Mouse (Mus musculus): Measurements from ENCODE around the gene Fndc1. TPM values are rescaled to one million over a fixed set of nuclear protein-coding genes. Genes with fewer than 3 reads are reported as not detected.

The Fndc1 gene
- 10 to 100 TPM; 10.6 to 13.3 TPM for total RNA-seq (2021)
- long read RNA-seq, experiment 1, partial matches to known transcripts: 4 of 7 reads
- long read RNA-seq, experiment 1, other reads (novel, unspliced or antisense): 3 of 7 reads
- long read RNA-seq, experiment 2, partial matches to known transcripts: 2 of 6 reads
- long read RNA-seq, experiment 2, other reads (novel, unspliced or antisense): 4 of 6 reads

DNA sequence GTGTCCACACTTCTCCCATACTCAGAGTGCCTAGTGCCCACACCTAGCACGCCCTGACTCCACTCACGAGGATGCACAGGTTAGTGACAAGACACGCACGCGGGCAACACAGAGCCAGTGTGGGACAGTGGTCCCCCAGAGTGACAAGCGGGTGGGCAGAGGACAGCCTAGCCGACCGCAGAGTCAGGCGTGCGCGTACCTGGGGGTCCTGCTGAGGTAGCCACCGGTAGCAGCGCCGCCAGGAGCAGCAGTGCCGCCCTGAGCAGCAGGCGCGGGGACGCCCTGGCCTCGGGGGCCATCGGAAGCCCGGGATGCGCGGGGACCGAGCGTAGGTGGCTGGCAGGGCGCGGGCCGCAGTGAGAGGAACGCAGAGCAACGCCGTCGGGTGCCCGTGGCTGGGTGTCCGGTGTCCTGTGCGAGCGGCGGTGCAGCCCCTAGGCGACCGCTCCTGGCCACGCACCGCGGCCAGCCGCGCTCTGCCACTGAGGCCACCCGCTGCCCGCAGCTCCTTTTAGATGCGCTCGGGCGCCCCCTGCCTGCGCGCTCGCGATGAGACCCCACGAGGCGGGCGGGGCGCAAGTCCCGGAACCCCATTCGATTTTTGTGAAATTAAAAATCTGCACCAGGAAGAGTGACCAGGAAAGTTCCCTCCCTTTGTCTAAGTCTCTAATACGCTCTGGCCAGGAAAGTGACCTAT lies at the start of gene Fndc1:
Fndc1 (minus strand) TSS at position 484 of the 697 bp plus-strand sequence.
- DNase-seq (ENCODE audit: low spot score in 2 of 2): peak; percentile 57 to 61

DNA sequence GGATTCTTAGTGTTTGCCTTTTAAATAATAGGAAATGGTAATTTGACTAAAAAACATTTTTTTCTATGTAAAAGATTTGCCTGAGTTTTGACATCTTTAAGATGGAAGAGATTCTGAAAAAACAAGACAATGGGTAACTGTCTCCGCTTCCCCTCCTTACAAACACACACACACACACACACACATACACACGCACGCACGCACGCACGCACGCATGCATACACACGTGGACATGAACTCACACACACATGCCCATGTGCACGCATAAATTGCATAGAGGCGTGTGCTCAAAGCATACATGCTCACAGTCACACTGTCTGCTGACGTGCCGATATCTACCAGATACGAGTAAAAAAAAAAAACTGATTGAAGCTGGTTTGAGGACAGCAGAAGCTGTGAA lies 49.4 kb upstream of the Fndc1 start:
- no peak for DNase-seq (ENCODE audit: low spot score in 2 of 2)

DNA sequence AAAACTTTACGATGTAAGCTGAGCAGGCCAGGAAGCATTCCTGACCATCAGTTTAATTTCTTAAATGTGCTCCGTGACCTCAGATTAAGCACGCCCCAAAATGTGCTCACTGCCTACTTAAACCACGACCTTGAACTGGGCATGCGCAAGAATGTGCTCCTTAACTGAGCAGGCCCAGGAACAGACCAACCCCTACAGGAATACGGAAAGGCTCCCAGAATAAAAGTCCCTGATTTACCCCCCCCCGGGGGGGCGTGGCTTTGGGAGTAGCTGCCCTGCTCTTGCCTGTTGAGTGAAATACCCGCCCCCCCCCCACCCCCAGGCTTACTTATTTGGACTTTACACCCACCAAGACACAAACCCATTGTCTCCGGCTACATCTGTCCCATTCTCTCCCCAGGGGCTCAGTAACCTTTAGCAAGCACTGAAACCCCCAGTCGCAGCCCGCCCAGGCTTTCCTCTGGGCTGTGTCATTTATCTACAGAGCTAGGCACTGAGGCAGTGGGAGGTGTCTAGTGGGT lies 48.9 kb upstream of the Fndc1 start:
- no peak for DNase-seq (ENCODE audit: low spot score in 2 of 2)

DNA sequence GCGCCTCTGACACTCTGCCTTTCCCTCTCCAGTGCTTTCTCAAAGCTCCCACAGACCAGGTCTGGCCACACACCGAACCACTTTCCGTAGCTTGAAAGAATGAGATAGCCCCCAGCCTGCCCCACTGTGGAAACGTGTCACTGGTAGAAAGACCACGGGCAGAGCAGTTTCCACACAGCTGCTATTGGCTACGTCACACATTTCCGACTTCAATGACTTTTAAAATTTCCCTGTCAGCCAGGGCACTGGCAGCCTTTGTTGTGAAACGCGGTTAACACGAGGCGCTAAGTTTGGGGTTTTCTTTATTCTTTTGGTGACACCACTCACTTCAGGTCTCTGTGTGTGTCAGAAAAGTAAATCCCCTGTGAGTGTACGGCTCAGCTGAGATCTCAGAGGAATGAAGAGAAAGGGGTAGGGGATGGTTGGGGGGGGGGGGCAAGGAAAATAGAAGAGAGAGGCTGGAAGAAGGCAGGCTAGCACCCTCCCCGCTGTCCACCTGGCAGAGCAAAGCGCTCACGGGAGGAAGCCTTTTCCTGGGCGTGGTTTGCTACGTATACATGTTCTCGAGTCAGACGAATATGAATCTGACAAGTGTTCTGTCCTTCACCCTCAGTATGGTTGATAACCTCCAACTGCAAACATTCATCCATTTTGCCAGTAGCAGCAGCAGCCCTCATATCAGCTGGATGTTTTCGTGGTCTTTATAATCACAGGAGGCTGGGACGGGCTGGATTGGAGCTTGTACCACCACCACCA lies 47.9 kb upstream of the Fndc1 start:
- DNase-seq (ENCODE audit: low spot score in 2 of 2): no peak

DNA sequence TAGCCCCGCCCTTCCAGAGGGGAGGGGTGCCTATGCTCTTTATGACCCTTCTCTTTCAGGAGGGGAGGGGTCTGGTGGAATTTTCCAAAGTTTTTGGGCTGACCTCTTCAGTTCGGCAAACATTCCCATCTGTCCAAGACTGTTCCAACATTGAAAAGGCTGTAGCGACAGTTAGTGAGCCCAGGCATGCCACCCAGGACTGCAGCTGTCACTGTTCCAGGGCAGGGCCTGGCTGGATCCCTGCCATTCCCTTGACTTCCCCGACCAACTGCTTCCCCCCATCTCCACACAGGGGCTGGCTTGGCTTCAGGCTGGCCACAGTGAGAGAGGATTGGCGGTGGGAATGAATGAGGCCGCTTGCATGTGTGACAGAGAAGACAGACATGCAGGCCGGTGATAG lies 46.3 kb upstream of the Fndc1 start:
- peak in 1 of 2 experiments; percentile 21 for DNase-seq (ENCODE audit: low spot score in 2 of 2)

DNA sequence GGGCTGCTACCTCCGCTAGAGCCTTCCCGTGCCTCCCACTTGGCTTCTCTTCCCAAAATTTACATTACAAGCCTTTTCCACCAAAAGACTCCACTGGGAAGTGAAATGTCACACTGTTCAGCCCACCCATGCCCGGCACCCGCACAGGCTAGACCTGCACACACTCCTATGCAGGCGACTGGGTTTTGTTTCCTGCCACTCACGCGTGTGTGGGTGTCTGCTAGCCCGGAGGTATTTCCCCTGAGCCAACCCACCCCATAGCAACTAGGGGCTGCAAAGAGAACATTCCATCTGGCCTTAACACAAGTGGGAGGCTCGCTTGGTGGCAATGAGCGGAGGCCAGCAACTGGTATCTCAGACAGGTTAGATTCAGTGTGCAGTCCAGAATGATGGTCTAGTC lies 44.7 kb upstream of the Fndc1 start:
- DNase-seq (ENCODE audit: low spot score in 2 of 2): peak in 1 of 2 experiments; percentile 42

DNA sequence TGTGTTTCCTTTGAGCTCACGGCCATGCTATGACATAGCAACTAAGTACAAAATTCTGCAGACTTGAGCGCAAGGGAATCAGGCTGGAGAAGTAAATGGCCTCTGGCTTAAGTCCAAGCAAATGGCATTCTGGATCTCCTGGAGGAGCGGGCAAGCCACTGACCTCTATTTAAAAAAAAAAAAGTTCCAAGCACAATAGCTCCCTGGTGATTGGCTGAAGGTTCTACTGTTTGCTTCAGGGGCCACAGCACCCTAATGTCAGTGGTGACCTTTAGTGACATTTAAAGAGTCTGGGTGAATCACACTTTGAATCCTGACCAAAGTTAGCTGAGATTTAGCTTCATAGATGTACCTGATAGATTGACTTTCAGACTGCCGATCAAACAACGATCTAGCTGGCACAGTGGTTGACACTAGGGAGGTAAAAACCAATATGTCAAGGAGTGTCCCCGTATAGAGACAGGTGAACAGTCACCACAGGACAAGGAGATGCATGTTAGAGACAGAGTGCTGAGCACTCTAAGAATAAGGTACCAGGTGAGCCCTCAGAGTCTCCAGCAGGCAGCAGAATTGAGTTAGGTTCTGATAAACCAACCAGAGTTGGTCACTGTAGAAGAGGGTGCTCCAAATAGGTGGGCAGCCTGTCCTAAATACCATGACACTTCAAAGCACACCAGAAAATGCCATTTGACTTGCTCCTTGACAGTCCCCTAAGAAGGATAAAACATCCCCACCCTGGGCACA lies 43.9 kb upstream of the Fndc1 start:
- DNase-seq (ENCODE audit: low spot score in 2 of 2): no peak

DNA sequence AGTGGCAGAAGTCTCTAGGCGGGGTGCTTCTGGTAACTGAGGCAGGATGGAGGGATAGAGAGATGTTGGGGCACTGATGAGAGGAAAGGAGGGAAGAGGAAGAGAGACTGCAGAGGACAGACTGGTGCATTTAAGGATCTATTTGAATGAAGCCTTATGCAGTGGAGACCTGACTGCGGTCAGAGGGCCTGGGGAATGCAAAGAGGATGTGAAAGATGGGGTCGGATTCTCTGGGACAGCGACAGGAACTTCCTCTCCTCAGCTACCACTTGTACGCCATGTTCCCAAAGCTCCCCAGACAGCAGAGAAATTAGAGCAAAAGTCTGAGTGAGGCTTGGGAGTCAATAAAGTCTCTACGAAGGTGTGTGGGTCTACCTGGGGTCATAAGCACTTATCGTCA lies 42.0 kb upstream of the Fndc1 start:
- DNase-seq (ENCODE audit: low spot score in 2 of 2): no peak

DNA sequence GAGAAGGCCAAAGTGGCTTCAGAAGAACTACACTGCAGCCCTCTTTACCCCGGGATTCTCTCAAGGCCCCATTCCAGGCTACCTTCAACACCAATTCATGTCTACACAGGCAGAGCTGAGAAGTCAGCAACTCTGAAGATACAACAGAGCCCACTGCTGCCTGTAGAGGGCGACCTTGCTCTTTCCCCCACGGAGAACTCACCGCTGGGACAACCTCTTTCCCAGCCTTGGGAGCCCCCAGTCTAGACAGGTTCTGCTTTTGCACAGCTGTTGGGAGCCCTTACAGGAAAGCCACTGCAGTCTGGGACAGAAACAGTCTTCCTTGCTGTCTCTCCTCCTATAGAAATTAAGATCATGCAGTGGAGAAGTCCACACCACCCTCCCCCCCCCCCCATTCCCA lies 41.5 kb upstream of the Fndc1 start:
- peak; percentile 77 to 84 for DNase-seq (ENCODE audit: low spot score in 2 of 2)

DNA sequence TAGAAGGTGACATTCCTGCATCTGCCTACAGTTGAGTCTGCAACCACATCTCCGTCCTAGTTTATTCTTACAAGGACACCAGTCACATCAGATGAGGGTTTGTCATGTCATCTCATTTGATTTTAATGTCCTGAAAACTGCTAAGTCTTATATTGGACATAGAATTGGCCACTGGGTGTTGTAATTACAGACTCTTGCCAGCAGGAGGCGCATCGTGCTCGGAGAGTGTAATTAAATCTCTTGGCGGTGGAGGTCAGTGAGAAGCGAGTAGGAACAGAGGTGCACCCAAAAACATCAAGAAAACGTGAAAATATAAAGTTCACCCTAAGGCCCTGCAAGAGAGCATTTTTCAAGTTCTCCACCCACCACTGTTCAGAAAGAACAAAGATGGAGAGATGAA lies 37.6 kb upstream of the Fndc1 start:
- DNase-seq (ENCODE audit: low spot score in 2 of 2): no peak

DNA sequence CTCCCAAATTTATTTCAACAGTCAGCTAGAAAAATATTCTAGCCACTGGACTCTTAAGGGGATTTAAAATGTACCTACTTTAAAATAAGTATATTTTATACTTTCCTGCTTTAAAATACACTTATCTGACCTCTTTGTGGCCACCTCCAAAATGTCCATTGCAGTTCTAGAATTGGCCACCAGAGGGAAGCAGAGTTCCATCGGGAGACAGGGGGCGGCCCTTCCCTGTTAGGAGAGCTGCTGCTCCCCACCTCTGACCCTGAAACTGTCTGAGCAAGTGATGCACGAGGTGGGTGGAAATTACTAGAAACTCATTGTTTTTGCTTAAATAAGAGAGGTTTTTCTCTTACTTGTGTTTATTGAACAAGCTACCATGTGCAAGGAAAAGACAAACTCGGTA lies 36.6 kb upstream of the Fndc1 start:
- peak; percentile 53 to 65 for DNase-seq (ENCODE audit: low spot score in 2 of 2)

DNA sequence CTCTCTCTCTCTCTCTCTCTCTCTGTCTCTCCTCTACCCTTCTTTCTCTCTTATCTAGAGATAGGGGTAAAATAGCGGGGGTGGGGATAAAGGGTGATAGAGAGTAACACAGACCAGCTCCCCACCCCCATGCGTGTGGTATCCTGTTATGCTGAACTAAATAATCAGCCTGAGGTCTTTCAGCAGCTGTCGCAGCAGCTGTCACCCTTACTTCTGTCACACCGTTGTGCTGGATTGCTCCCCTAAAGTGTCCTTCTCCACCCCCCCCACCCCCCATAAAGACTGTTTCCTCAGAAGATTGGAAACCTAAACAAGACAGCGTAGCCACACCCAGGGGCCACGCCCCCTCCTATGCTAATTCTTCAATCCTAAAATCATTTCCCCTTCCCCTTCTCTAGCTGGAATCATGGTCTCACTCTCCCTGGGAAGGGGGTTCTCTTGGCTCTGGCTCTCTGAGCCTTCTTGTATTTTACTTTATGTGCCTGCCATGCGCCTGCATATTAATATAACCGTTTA lies 33.8 kb upstream of the Fndc1 start:
- DNase-seq (ENCODE audit: low spot score in 2 of 2): no peak

DNA sequence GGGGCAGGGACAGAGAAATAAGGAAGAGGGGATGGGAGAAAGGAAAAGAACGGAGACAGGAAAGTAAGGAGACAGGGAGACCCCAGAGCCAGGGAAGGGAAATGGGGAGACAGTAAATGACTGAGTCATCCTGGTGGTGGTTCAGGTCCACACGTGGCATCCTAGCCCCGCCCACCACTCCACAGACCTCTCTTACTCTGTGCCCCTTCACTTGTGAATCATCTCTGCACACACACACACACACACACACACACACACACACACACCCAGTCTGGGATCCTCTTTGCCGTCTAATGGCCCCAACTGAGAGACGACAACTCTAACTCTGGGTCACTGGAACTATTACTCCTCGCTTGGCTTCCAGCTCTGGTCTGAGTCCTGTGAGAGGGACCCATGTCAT lies 30.6 kb upstream of the Fndc1 start:
- no peak for DNase-seq (ENCODE audit: low spot score in 2 of 2)

DNA sequence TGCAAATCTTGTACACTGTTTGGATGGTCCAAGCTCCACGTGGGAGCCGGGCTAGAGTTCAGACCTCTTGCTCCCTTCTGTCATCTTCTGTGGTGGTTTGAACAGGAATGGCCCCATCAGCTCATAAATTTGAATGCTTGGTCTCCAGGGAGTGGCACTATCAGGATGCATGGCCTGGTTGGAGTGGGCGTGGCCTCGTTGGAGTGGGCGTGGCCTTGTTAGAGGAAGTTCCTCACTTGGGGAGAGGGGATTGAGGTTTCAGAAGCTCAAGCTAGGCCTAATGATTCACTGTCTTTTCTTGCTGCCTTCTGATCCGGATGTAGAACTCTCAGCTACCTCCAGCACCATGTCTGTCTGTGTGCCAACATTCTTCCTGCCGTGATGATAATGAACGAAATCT lies 28.7 kb upstream of the Fndc1 start:
- DNase-seq (ENCODE audit: low spot score in 2 of 2): no peak

DNA sequence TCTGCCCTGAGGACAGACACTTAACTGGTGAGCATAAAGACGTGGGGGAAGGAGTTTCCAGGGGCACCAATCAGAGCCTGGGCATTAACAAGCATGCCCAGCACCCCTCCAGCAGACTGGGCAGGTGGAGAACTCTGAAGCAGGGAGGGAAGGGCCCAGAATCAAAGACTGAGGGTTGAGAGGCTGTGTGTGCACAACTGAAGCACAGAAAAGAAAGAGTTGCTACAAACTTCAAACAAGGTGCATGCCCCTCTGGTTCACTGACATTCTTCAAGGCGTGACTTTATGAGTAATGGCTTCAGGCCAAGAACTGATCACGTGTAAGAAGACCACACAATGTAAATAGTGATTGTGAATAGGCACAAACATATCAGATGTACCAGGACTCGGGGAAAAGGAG lies 24.9 kb upstream of the Fndc1 start:
- no peak for DNase-seq (ENCODE audit: low spot score in 2 of 2)

DNA sequence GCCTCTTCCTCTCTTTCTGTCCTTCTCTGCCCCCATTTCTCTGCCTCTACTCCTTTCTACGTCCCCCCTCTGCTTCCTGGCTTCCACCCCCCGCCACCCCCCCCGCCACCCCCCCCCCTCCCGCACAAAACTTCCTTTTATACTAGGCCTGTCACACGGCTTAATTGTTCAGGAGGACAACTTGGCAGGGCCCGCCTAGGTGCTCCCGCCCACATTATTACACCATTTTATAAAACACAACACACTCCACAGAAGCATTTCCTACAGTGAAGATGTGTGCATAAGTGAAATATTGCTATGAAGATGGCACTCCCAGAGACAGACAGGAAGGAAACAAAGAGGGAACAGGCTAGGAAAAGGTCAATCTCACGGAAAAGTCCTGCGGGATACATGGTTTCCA lies 24.4 kb upstream of the Fndc1 start:
- no peak for DNase-seq (ENCODE audit: low spot score in 2 of 2)

DNA sequence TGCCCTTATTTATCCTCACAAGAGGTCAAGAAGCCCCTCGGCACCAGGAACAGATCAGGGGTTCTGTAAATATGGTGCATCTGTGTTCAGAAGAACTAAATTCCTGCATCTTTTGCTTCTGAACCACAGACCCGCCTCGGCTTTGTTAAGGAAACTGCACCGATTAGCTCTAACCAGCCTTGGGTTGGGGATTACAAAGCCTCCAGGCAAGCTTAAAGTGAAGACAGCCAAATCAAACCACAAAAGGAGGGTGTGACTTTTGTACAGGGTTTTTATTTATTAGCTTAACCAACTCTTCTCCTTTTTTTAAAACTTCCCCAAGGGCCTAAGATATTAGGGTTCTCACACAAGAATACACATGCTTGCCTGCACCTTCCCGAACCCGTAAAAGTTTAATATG lies 23.1 kb upstream of the Fndc1 start:
- no peak for DNase-seq (ENCODE audit: low spot score in 2 of 2)

DNA sequence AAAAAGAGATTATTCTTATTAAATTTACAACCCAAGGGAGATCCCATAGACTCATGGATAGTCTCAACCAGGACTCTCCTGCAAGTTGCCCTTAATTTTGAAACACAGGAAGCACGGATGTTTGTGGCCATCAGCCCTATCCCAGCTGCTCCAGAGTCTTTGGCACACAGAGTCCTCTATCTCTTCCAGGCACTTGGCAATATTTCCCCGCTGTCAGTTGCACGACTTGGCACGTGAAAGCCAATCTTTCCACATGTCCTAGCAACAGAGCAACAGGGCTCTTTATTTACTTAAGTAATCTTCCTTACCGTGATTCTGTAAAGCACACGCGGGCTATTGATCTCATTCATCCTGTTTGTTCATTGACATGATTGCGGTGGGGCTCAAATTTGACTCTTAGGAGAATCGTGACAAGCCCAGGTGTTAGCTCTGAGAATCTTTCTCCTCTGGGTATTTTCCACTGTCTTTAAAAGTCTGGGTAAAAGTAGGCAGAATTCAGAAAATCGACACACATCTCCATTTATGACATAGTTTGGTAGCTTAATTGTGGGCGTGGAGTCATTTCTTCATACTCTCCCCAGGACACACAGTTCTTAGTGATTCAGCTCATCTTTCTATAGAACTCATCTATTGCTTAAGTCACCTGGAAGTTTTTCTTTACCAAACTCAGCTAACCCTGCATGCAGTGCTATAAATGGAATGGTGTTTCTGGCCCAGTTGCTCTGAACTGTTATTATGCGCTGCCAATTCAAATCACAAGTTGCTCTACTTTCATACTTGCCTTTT lies 13.6 kb upstream of the Fndc1 start:
- peak in 1 of 2 experiments; percentile 67 for DNase-seq (ENCODE audit: low spot score in 2 of 2)

DNA sequence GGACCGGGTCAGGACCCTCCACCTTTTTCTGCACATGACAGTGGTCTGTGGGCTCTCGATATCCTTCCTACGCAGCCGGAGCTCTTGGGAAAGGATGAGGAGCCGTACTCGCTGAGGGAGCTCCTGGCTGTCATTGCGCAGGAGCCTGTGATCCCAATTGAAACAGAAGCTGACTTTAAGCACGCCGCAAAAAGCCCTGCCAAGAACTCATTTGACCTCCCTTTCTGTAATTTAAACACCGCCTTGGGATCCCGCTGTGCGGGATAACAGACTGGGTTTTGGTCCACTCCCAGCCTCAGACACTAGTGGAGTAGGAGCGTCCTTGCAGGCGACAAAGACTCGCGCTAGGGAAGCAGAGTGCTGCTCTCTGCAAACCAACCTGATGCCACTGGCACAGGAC lies 484 bp upstream of the Fndc1 start:
- DNase-seq (ENCODE audit: low spot score in 2 of 2): peak in 1 of 2 experiments; percentile 31

DNA sequence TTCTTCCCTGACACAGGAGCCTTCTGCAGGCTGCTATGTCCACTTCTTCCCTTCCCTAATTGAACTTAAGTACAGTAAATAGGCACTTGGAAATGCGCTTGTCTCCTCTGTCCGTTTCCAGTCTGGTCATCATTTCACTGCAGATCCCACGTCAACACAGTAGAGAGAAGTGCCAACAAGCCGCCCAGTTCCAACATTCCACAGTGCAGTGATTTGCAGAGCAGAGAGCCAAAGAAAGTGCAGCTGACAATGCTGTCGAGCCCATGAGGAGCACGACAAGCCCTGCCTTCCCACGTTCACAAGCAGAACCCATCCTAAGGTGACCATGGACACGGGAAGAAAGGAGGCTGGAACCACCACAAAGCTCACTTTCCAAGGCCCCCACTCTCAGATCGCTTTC lies 1.7 kb downstream of the Fndc1 start:
- no peak for DNase-seq (ENCODE audit: low spot score in 2 of 2)

All from layer of hippocampus, postnatal 14 days (tissue).